10 mouse cellular contexts compared by ENCODE assay signal in the genomic region with DNA sequence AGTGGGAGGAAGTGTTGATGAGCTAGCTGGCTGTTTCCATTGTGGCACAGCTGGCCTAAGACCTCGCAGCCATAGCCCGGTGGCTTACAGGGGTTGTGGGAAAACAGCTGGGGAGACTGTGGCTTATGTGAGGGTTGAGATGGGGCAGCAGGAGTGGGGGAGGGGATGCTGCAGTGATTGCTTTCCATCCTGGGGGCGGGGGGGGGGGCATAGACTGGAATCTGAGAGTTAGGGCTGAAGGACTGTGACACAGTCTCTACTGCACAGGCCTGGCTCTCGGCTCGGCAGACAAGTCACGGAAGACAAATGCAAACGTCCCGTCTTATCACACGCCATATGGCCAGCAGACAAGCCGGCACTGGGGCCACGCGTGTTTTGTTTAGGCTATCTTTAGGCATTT.
DNase-seq lines count a peak whose midpoint lies in the region; ATAC-seq lines count a peak whose summit lies in the region.
"Had no signal": no experiment of that assay in that cellular context is flagged by ENCODE, and none has a peak within 500 bp of the region (broad histone marks: within the 10 kb centered on the region; RNA-seq: fewer than 3 reads in every experiment).

No protein-coding gene starts in this region.

- no peak overlapping the region; the same call in 1 of the 2 replicates for H3K4me3 ChIP-seq in heart, embryonic 12.5 days
- H3K4me3 ChIP-seq: forebrain, embryonic 15.5 days; midbrain, embryonic 13.5 days had no signal

- peaks cover 31% of the 10 kb centered on the region for H3K4me1 ChIP-seq in heart, embryonic 12.5 days (replicated peaks)
- H3K4me1 ChIP-seq: midbrain, embryonic 13.5 days had no signal

- H3K27me3 ChIP-seq in heart, embryonic 12.5 days (replicated peaks), result no peaks in the 10 kb centered on the region
- H3K27me3 ChIP-seq: forebrain, embryonic 15.5 days; midbrain, embryonic 13.5 days had no signal

- 0 out of 2 replicates have a peak overlapping the region, but pooled peaks have one; percentile 28 for H3K9ac ChIP-seq in heart, embryonic 12.5 days
- H3K9ac ChIP-seq: forebrain, embryonic 15.5 days; midbrain, embryonic 13.5 days had no signal

- peak overlapping the region; percentile 47 for H3K4me2 ChIP-seq in heart, embryonic 12.5 days
- H3K4me2 ChIP-seq: forebrain, embryonic 15.5 days; midbrain, embryonic 13.5 days had no signal

- 8% methylated on average over 12 of the region's 12 CpGs for WGBS in heart, embryonic 12.5 days

- intact Hi-C loops in heart, postnatal 36 days (cut with DNase I), result no loop called here

- DNase-seq in heart, postnatal 36 days, result no peak
- peak; percentile 41 to 48 for DNase-seq in kidney, postnatal 4 days
- DNase-seq in kidney, adult 11 months, result no peak
- peak; percentile 37 for DNase-seq in embryo, embryonic 9.5 days (ENCODE audit: extremely low spot score)
- peak; percentile 26 to 62 for DNase-seq in lung, postnatal 4 days
- no peak for DNase-seq in cerebellum, adult 9-10 months

- H3K36me3 ChIP-seq in heart, embryonic 12.5 days, result peaks cover 11% of the 10 kb centered on the region; the same call in 1 of the 2 replicates
- H3K36me3 ChIP-seq: forebrain, embryonic 15.5 days; midbrain, embryonic 13.5 days had no signal

- H3K27ac ChIP-seq in heart, embryonic 12.5 days (ENCODE audit: poor library complexity, severe bottlenecking), result peak overlapping the region; percentile 58
- H3K27ac ChIP-seq: forebrain, embryonic 15.5 days; midbrain, embryonic 13.5 days had no signal

- peak; percentile 74 for ATAC-seq in heart, embryonic 12.5 days (ENCODE audit: insufficient number of reproducible peaks, low FRiP score)
- ATAC-seq in megakaryocyte-erythroid progenitor cell, adult 5-6 weeks (replicated peaks; ENCODE audit: low FRiP score, low TSS enrichment, poor library complexity, severe bottlenecking), result no peak
- ATAC-seq: forebrain, embryonic 15.5 days; midbrain, embryonic 13.5 days had no signal

- no peaks in the 10 kb centered on the region for H3K9me3 ChIP-seq in heart, embryonic 12.5 days (replicated peaks)
- H3K9me3 ChIP-seq: forebrain, embryonic 15.5 days; midbrain, embryonic 13.5 days had no signal

Comparison
In these comparisons a context has a peak if more than half of its experiments do, and no peak if none do; other contexts are left out.
1. DNase-seq: peak in kidney, postnatal 4 days (2 of 2), embryo, embryonic 9.5 days (single experiment) and lung, postnatal 4 days (2 of 2); none in heart, postnatal 36 days (0 of 2), kidney, adult 11 months (single experiment) and cerebellum, adult 9-10 months (single experiment).